Mouse (Mus musculus) lung, adult 2 months (tissue): ENCODE measurements around the gene Hacd2.

Source experiments
- CTCF ChIP-seq: fragments of 200-500 bp; IDR thresholded peaks from 2 replicates; pipeline ENCODE4 v1.5.1; 2011; ENCODE audit warnings: mild to moderate bottlenecking, low read length, control low read depth; ENCODE audit not compliant: insufficient read depth
- POLR2A ChIP-seq: fragments of 200-500 bp; IDR thresholded peaks from 2 replicates; pipeline ENCODE4 v1.6.1; 2011; ENCODE audit warnings: low read depth, mild to moderate bottlenecking, control low read depth, low read length, borderline replicate concordance; ENCODE audit errors: extremely low read depth

- TF ChIP-seq POLR2A: no peak
- TF ChIP-seq CTCF: no peak
These were observed 14.5 kb downstream of the Hacd2 start for GRCm38 (mm10) chr16:35036754-35037153.
